Mouse (Mus musculus) CH12.LX (cell line): ENCODE data around the gene 4933414I15Rik.

Experiments
- CTCF ChIP-seq, 2 experiments: IDR thresholded peaks in 1 of 2; conservative IDR thresholded peaks in 1 of 2; 2 replicates each; pipeline ENCODE4 v1.5.1; 2011 to 2012; ENCODE audit warnings: low read depth in 2 of 2, low read length in 2 of 2, improper control_type of control experiment in 1 of 2, inconsistent platforms in 1 of 2, mild to moderate bottlenecking in 1 of 2, moderate library complexity in 1 of 2
- HCFC1 ChIP-seq: IDR thresholded peaks from 2 replicates; pipeline ENCODE4 v1.6.1; 2012; ENCODE audit warnings: low read depth, mild to moderate bottlenecking, inconsistent platforms, low read length, improper control_type of control experiment
- POLR2AphosphoS2 ChIP-seq: IDR thresholded peaks from 2 replicates; pipeline ENCODE4 v1.6.1; 2011; ENCODE audit warnings: low read depth, low read length, improper control_type of control experiment
- UBTF ChIP-seq: IDR thresholded peaks from 2 replicates; pipeline ENCODE4 v1.6.1; 2012; ENCODE audit warnings: low read depth, mild to moderate bottlenecking, inconsistent platforms, low read length, improper control_type of control experiment, moderate library complexity

DNA sequence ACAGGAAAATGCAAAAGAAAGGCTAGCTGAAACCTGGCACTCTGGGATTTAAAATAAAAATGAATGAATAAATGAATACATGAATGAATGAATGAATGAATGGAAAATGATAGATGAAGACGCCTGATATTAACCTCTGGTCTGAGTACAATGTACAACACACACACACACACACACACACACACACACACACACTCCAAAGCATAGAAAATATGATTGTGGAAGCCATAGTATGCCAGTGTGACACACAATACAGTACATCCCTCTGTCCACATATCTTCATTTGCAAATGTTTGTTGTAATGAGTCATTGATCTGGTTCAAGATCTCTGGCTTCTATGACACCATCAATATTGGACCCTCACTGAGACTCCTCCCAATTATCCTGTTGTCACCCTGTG, 11.5 kb downstream of the 4933414I15Rik start:
- no peak for TF ChIP-seq CTCF (conservative IDR thresholded peaks at IDR 0.05 in 1 of 2, IDR thresholded peaks at IDR 0.05 in 1 of 2; ENCODE audit: low read depth in 2 of 2, low read length in 2 of 2)
- no peak for TF ChIP-seq POLR2AphosphoS2
- TF ChIP-seq UBTF, result no peak
- no peak for TF ChIP-seq HCFC1
